Mouse (Mus musculus) heart, embryonic 14.5 days (tissue): ENCODE results near the gene Cd22. TPM values are rescaled to one million over a fixed set of nuclear protein-coding genes. Genes with fewer than 3 reads are reported as not detected.
"Not testable (repeated sequence)": the region's sequence is repeated elsewhere in the genome, so short reads cannot be mapped to it uniquely, and the experiment has no call there.

Experiments
- ATAC-seq: fragments of 200-750 bp; cut with Nextera tagmentation; 2 replicates; pipeline ENCODE4 v1.8.0; 2017; ENCODE audit warnings: low read depth, moderate TSS enrichment; ENCODE audit not compliant: insufficient number of reproducible peaks, insufficient read depth, low FRiP score
- H3K27ac ChIP-seq, 2 experiments: fragments of 200-500 bp in 1 of 2; fragments of 300-500 bp in 1 of 2; sonication (generic) in 1 of 2; replicated peaks in 1 of 2; 2 replicates each; pipeline ENCODE4 v1.5.1; 2012 to 2014; ENCODE audit warnings: low read depth in 2 of 2, low read length in 2 of 2, control low read depth in 1 of 2, mild to moderate bottlenecking in 1 of 2, mixed read lengths in 1 of 2; ENCODE audit not compliant: control insufficient read depth in 1 of 2, insufficient read depth in 1 of 2
- H3K27me3 ChIP-seq: fragments of 300-500 bp; sonication (generic); 2 replicates; pipeline ENCODE4 v1.6.1; 2014; ENCODE audit warnings: mild to moderate bottlenecking, low read length, control low read depth; ENCODE audit not compliant: control insufficient read depth, insufficient read depth
- H3K36me3 ChIP-seq: fragments of 300-500 bp; sonication (generic); 2 replicates; pipeline ENCODE4 v1.6.1; 2014; ENCODE audit warnings: mild to moderate bottlenecking, control low read depth, low read length, mixed read lengths; ENCODE audit not compliant: control insufficient read depth, insufficient read depth
- H3K4me1 ChIP-seq, 2 experiments: fragments of 200-500 bp in 1 of 2; fragments of 300-500 bp in 1 of 2; sonication (generic) in 1 of 2; 2 replicates each; pipeline ENCODE4 v1.6.1; 2012 to 2014; ENCODE audit warnings: low read length in 2 of 2, control low read depth in 1 of 2, mixed read lengths in 1 of 2; ENCODE audit not compliant: control insufficient read depth in 2 of 2, insufficient read depth in 2 of 2
- H3K4me2 ChIP-seq: fragments of 300-500 bp; sonication (generic); 2 replicates; pipeline ENCODE4 v1.6.1; 2014; ENCODE audit warnings: mild to moderate bottlenecking, low read length
- H3K4me3 ChIP-seq, 2 experiments: fragments of 200-500 bp in 1 of 2; fragments of 300-500 bp in 1 of 2; sonication (generic) in 1 of 2; 2 replicates each; pipeline ENCODE4 v1.5.1; 2012 to 2014; ENCODE audit warnings: low read length in 2 of 2, mild to moderate bottlenecking in 2 of 2, control low read depth in 1 of 2, low read depth in 1 of 2, moderate library complexity in 1 of 2; ENCODE audit not compliant: control insufficient read depth in 1 of 2, insufficient read depth in 1 of 2
- H3K9ac ChIP-seq: fragments of 300-500 bp; sonication (generic); 2 replicates; pipeline ENCODE4 v1.6.1; 2014; ENCODE audit warnings: mild to moderate bottlenecking, low read length
- H3K9me3 ChIP-seq: fragments of 300-500 bp; sonication (generic); 2 replicates; pipeline ENCODE4 v1.6.1; 2016; ENCODE audit warnings: low read length, control low read depth; ENCODE audit not compliant: control insufficient read depth
- WGBS: fragments of 180-500 bp; shearing (Covaris S2); extraction: QIAGEN DNeasy Blood & Tissue Kit; methylation state at CpG from one replicate; pipeline ENCODE4 v1.1.7; 2014; 5-methylcytosine and 5-hydroxymethylcytosine counted together
- polyA plus RNA-seq: library from polyadenylated mRNA; unstranded; fragments of >200 nt; fragmentation: Nextera tagmentation; extraction: Ambion mirVana; gene quantifications from 2 replicates; pipeline ENCODE4 v1.2.1, GENCODE M21; 2014

Gene Cd22
- polyA plus RNA-seq, result 0.16 TPM in 1 of 2 replicates, not detected in the other

- Histone ChIP-seq H3K27ac (no peak within 1 kb of the TSS), H3K4me1 (no peaks in the 10 kb centered on the region), H3K36me3 (no peaks in the 10 kb centered on the region), H3K27me3 (no peaks in the 10 kb centered on the region), H3K9me3 (no peaks in the 10 kb centered on the region), H3K4me2 (no peak within 1 kb of the TSS), H3K4me3 (no peak within 1 kb of the TSS), H3K9ac (no peak within 1 kb of the TSS)
- WGBS, result 53% methylated on average over 7 of the region's 7 CpGs
- ATAC-seq, result no peak
Measured at GRCm38 (mm10) chr7:30880176-30880575, at the start of gene Cd22. Gene Cd22, minus strand, starts transcription at chr7:30880342.

GRCm38 (mm10) chr7:30924581-30924980 lies 44.4 kb upstream of the Cd22 start, which contains the start of gene Hamp2:
Gene Hamp2, minus strand, starts transcription at chr7:30924681.
- not testable (repeated sequence) for ATAC-seq
- WGBS, result 78% methylated on average over 2 of the region's 2 CpGs

GRCm38 (mm10) chr7:30924071-30924470 lies 43.9 kb upstream of the Cd22 start:
- no peak overlapping the region for H3K4me3 ChIP-seq
- no peaks in the 10 kb centered on the region for H3K9me3 ChIP-seq
- H3K27me3 ChIP-seq, result no peaks in the 10 kb centered on the region
- no peaks in the 10 kb centered on the region for H3K36me3 ChIP-seq
- no peak overlapping the region for H3K9ac ChIP-seq
- 53% methylated on average over 3 of the region's 3 CpGs for WGBS
- ATAC-seq, result no peak
- H3K27ac ChIP-seq, result no peak overlapping the region
- no peaks in the 10 kb centered on the region for H3K4me1 ChIP-seq
- no peak overlapping the region for H3K4me2 ChIP-seq

More at GRCm38 (mm10) chr7:30924581-30924980, 44.4 kb upstream of the Cd22 start, which contains the start of gene Hamp2:
- not testable (repeated sequence) for H3K9me3 ChIP-seq, H3K4me3 ChIP-seq, H3K9ac ChIP-seq, H3K36me3 ChIP-seq, H3K4me2 ChIP-seq, H3K27me3 ChIP-seq, H3K27ac ChIP-seq, H3K4me1 ChIP-seq

DNA sequence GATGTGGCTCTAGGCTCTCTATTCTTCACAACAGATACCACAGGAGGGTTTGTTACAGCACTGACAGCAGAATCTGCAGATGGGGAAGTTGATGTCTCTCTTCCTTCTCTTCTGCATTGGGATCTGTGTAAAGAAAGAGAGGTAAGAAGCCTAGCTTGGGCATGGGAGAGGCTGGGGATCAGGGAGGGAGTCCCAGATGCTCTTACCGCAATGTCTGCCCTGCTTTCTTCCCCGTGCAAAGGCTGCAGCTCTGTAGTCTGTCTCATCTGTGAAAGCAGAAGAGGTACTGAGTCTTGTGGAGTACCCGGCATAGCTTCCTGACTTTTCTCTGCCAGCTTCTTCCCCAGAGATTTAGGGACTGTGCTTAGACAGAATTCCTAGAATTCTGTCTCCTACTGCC lies 42.3 kb upstream of the Cd22 start:
- not testable (repeated sequence) for ATAC-seq, H3K9ac ChIP-seq, H3K9me3 ChIP-seq, H3K27ac ChIP-seq, H3K4me1 ChIP-seq, H3K27me3 ChIP-seq, H3K4me3 ChIP-seq, H3K36me3 ChIP-seq, H3K4me2 ChIP-seq
- 40% methylated on average over 3 of the region's 3 CpGs for WGBS

DNA sequence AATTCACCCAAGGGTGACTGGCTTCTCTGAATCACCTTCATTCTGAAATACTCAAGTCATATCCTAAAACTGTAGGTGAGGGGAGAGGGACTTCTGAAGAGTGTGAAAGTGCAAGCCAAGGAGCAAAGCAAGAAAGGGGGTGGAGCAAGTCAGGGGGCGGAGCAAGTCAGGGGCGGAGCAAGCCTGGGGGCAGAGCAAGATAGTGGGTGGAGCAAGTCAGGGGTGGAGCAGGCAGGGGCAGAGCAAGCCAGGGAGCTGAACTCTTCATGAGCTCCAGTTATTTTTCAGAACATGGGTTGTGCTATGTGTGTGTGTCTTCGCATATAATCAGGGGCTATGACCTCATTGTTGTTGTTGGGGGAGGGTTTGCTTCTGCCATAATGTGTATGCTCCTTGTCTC lies 40.1 kb upstream of the Cd22 start:
- 46% methylated on average over 3 of the region's 3 CpGs for WGBS
- no peak for ATAC-seq
- Histone ChIP-seq H3K9me3 (no peaks in the 10 kb centered on the region), H3K9ac (no peak overlapping the region), H3K27me3 (no peaks in the 10 kb centered on the region), H3K4me1 (no peaks in the 10 kb centered on the region; a peak in 1 of 4 replicates), H3K27ac (no peak overlapping the region), H3K36me3 (no peaks in the 10 kb centered on the region), H3K4me2 (no peak overlapping the region), H3K4me3 (no peak overlapping the region)

GRCm38 (mm10) chr7:30917219-30917618 lies 37.1 kb upstream of the Cd22 start:
- Histone ChIP-seq H3K4me1 (peaks cover 0 to 7% of the 10 kb centered on the region in 2 experiments; a peak in 2 of 4 replicates), H3K36me3 (no peaks in the 10 kb centered on the region), H3K4me3 (no peak overlapping the region), H3K9ac (no peak overlapping the region), H3K27ac (no peak overlapping the region), H3K27me3 (no peaks in the 10 kb centered on the region), H3K9me3 (no peaks in the 10 kb centered on the region), H3K4me2 (no peak overlapping the region)
- ATAC-seq, result no peak
- 48% methylated on average over 4 of the region's 4 CpGs for WGBS

- Histone ChIP-seq H3K27me3 (no peaks in the 10 kb centered on the region), H3K9me3 (no peaks in the 10 kb centered on the region), H3K4me1 (peaks cover 0 to 7% of the 10 kb centered on the region in 2 experiments; a peak in 2 of 4 replicates), H3K36me3 (no peaks in the 10 kb centered on the region), H3K27ac (no peak overlapping the region), H3K4me2 (no peak overlapping the region), H3K4me3 (no peak overlapping the region), H3K9ac (no peak overlapping the region)
- no peak for ATAC-seq
- WGBS, result 31% methylated on average over 6 of the region's 6 CpGs
Measured at GRCm38 (mm10) chr7:30916713-30917112, 36.6 kb upstream of the Cd22 start.

DNA sequence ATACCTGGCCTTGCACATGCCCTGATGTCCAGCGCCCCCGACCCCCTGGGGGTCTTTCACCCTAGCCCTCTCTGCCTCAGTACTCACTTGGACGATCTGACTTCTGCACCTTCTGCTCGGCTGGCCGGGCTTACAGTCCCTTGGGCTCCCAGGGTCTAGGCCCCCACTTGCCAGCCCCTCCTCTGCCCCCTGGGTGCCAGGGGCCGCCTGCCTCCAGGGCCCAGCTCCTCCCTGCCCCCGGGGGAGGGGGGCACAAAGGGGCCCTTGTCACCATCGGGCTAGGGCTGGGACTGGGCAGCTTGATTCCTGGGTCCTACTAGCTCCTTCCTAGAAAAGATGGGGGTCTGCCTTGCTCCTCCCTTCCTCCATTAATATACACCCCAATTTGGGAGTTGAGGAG lies 34.6 kb upstream of the Cd22 start, which contains the start of gene Mag:
Gene Mag (minus strand): TSS at position 142 of the 400 bp plus-strand sequence.
- H3K9ac ChIP-seq, result no peak within 1 kb of the TSS
- no peaks in the 10 kb centered on the region for H3K9me3 ChIP-seq
- H3K4me2 ChIP-seq, result no peak within 1 kb of the TSS
- no peak for ATAC-seq
- no peaks in the 10 kb centered on the region for H3K36me3 ChIP-seq
- no peak within 1 kb of the TSS for H3K27ac ChIP-seq
- WGBS, result 62% methylated on average over 8 of the region's 8 CpGs
- no peak within 1 kb of the TSS for H3K4me3 ChIP-seq
- H3K4me1 ChIP-seq, result peaks cover 0 to 7% of the 10 kb centered on the region in 2 experiments; a peak in 2 of 4 replicates
- no peaks in the 10 kb centered on the region for H3K27me3 ChIP-seq
